Mouse (Mus musculus) stomach, embryonic 16.5 days (tissue): ENCODE measurements at regions not wholly inside any gene's neighbourhood (a gene's known extent, or its start where the extent isn't known, plus 50 kb on each side); places are given as distances from the start of the nearest gene placed in this dataset.
"Not testable (repeated sequence)": the region's sequence is repeated elsewhere in the genome, so short reads cannot be mapped to it uniquely, and the experiment has no call there.

Experiments used
- ATAC-seq: fragments of 200-750 bp; cut with Nextera tagmentation; 2 replicates; pipeline ENCODE4 v1.8.0; 2017; ENCODE audit warnings: moderate number of reproducible peaks, moderate TSS enrichment; ENCODE audit not compliant: insufficient read depth, low FRiP score
- H3K27ac ChIP-seq: fragments of 300-500 bp; sonication (generic); 2 replicates; pipeline ENCODE4 v1.5.1; 2014; ENCODE audit warnings: low read length
- H3K27me3 ChIP-seq: fragments of 300-500 bp; sonication (generic); 2 replicates; pipeline ENCODE4 v1.6.1; 2014; ENCODE audit warnings: low read length, control low read depth, mixed read lengths; ENCODE audit not compliant: control insufficient read depth, insufficient read depth
- H3K36me3 ChIP-seq: fragments of 300-500 bp; sonication (generic); 2 replicates; pipeline ENCODE4 v1.6.1; 2014; ENCODE audit warnings: low read length; ENCODE audit not compliant: control insufficient read depth, insufficient read depth
- H3K4me1 ChIP-seq: fragments of 300-500 bp; sonication (generic); 2 replicates; pipeline ENCODE4 v1.6.1; 2014; ENCODE audit warnings: low read length, control low read depth, mixed read lengths; ENCODE audit not compliant: control insufficient read depth, insufficient read depth
- H3K4me2 ChIP-seq: fragments of 300-500 bp; sonication (generic); 2 replicates; pipeline ENCODE4 v1.6.1; 2014; ENCODE audit warnings: low read depth, low read length, mixed read lengths
- H3K4me3 ChIP-seq: fragments of 300-500 bp; sonication (generic); replicated peaks from 2 replicates; pipeline ENCODE4 v1.5.1; 2014; ENCODE audit warnings: mild to moderate bottlenecking, low read length
- H3K9ac ChIP-seq: fragments of 300-500 bp; sonication (generic); 2 replicates; pipeline ENCODE4 v1.6.1; 2014; ENCODE audit warnings: low read length
- H3K9me3 ChIP-seq: fragments of 300-500 bp; sonication (generic); replicated peaks from 2 replicates; pipeline ENCODE4 v1.6.1; 2016; ENCODE audit warnings: low read length, control low read depth; ENCODE audit not compliant: control insufficient read depth
- WGBS: fragments of 180-500 bp; shearing (Covaris S2); extraction: QIAGEN DNeasy Blood & Tissue Kit; methylation state at CpG from one replicate; pipeline ENCODE4 v1.1.7; 2014; 5-methylcytosine and 5-hydroxymethylcytosine counted together

DNA sequence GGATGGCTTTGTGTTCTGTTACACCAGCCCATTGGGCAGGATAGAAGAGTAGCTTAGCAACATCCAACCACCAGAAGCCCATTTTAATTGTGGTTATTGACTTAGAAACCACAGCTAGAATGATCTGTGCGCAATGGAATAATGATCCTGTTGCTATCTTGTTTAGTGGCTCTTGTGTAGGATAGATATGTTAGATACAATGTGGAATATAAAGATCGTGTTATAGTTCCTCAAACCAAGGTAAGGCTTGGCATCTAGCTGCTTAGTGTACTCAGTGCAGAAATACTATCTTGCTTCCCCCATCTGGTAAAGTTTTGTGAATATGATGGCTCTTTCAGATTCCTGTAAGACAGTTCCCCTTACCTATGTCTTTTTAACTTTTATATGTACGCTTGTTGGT, 230.4 kb downstream of the Wdr20rt start:
- ATAC-seq = no peak
- no peak overlapping the region for H3K9ac ChIP-seq
- H3K4me2 ChIP-seq = no peak overlapping the region
- no peak overlapping the region for H3K27ac ChIP-seq
- no peaks in the 10 kb centered on the region for H3K4me1 ChIP-seq
- H3K4me3 ChIP-seq = no peak overlapping the region
- H3K27me3 ChIP-seq = no peaks in the 10 kb centered on the region
- WGBS = 86% methylated on average over 3 of the region's 3 CpGs
- H3K9me3 ChIP-seq = no peaks in the 10 kb centered on the region
- H3K36me3 ChIP-seq = no peaks in the 10 kb centered on the region

DNA sequence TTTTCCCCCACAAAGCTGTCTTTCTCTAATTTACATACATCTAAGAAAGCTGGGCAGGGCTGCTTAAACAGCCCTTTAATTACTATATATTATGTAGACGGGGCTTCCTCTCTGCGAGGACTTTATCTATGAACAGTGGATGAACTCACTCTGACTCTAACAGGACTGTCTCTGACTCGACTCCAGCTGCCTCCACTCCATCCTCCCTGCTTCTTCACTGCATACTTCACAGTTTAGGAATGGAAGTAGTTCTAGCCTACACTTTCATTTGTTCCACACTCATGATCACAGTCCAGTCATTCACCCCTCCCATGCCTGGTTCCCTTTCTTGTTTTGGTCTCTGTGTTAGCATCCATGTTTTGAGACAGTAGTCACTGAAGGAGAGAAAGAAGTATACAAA, 231.6 kb downstream of the Wdr20rt start:
- no peak overlapping the region for H3K27ac ChIP-seq
- no peaks in the 10 kb centered on the region for H3K4me1 ChIP-seq
- H3K4me2 ChIP-seq = no peak overlapping the region
- peak; percentile 37; the same call in 1 of the 2 replicates for ATAC-seq
- no peaks in the 10 kb centered on the region for H3K9me3 ChIP-seq
- no peaks in the 10 kb centered on the region for H3K36me3 ChIP-seq
- H3K27me3 ChIP-seq = no peaks in the 10 kb centered on the region
- 58% methylated on average over 3 of the region's 3 CpGs for WGBS
- H3K9ac ChIP-seq = no peak overlapping the region
- H3K4me3 ChIP-seq = no peak overlapping the region

DNA sequence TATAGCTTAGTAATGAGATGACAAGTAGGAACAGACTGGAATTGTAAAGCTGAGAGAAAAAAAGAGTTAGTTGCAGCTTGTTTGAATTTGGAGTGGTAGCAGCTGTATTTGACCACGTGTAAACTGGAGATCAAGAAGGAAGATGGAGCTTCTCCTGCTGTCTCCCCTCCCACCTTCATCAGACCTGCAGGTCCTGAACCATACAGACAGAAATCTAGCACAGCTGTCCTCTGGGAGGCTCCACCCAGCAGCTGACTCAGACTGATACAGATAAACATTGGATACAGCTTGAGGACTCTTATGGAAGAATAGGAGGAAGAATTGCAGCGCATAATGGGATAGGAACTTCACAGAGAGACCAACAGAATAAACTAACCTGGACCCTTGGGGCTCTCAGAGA, 238.9 kb downstream of the Wdr20rt start:
- no peak overlapping the region for H3K27ac ChIP-seq
- peak; percentile 58 for ATAC-seq

DNA sequence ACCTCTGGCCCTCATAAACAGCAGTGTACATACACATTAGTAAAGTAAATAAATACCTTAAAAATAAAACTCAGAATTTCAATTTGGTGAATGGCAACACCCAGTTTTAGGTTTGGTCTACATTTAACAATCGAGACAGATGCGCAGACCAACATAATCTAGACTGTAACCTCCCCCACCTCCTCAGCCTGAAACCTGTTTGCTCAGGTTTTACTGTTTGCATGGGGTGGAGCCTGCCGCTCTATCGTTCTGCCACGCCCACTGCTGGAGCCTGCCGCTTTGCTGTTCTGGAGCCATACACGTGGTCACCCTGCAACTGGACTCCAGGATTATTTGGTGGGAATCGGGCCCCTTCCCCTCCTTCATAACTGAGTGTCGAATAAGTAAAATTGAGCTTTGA, 253.4 kb downstream of the Wdr20rt start:
- not testable (repeated sequence) for H3K27me3 ChIP-seq, H3K27ac ChIP-seq, H3K4me1 ChIP-seq, H3K4me3 ChIP-seq, H3K9ac ChIP-seq, H3K9me3 ChIP-seq, H3K4me2 ChIP-seq, H3K36me3 ChIP-seq
- 44% methylated on average over 9 of the region's 9 CpGs for WGBS
- ATAC-seq = peak; percentile 64; the same call in 1 of the 2 replicates

More for the DNA sequence above, 238.9 kb downstream of the Wdr20rt start:
- Histone ChIP-seq H3K4me3 (no peak overlapping the region), H3K9ac (no peak overlapping the region), H3K4me2 (no peak overlapping the region), H3K36me3 (no peaks in the 10 kb centered on the region), H3K27me3 (no peaks in the 10 kb centered on the region), H3K9me3 (no peaks in the 10 kb centered on the region), H3K4me1 (no peaks in the 10 kb centered on the region)
- 43% methylated on average over 2 of the region's 2 CpGs for WGBS

DNA sequence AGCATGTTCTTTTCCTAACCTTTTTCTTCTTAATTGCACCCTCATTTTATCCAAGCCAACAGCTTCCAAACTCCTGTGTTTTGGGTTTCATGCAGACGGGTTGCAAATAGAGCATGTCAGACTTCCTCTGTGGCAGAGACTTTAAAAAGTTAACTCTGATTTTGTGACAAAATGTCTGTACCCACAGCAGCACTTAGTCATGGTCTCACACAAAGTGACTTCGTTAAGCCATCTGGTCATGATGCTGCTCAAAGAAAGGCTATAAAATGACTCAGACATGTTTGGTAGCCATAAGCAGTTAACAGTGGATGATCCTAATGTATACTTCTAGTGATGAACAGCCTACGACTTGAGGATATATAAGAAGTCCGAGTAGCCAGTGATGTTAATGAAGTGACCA, 255.5 kb downstream of the Wdr20rt start:
- WGBS = 78% methylated on average over 4 of the region's 4 CpGs
- no peak overlapping the region for H3K27ac ChIP-seq
- ATAC-seq = no peak
- H3K27me3 ChIP-seq = no peaks in the 10 kb centered on the region
- H3K36me3 ChIP-seq = no peaks in the 10 kb centered on the region
- no peak overlapping the region for H3K4me3 ChIP-seq
- H3K9me3 ChIP-seq = no peaks in the 10 kb centered on the region
- no peak overlapping the region for H3K9ac ChIP-seq
- no peaks in the 10 kb centered on the region for H3K4me1 ChIP-seq
- H3K4me2 ChIP-seq = no peak overlapping the region

DNA sequence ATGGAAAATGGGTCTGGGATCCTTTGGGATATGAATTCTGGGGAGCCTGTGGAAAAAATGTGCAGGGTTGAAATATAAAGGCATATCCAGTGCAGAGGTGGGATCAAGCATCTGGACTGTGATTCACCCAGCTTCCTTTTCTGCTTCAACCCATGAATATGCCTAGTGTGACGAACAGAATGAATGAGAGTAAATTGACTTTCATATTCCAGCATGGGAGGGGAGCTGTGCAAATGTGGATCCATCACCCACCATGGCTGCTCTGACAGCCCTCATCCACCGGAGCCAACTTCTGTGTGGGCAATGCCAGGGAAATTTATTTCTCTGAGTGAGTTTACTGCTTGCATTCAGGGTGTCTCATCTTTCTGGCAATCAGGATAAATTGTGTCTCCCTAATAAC, 265.8 kb downstream of the Wdr20rt start:
- 72% methylated on average over 2 of the region's 2 CpGs for WGBS
- Histone ChIP-seq H3K27me3 (no peaks in the 10 kb centered on the region), H3K4me3 (no peak overlapping the region), H3K27ac (no peak overlapping the region), H3K36me3 (no peaks in the 10 kb centered on the region), H3K4me1 (no peaks in the 10 kb centered on the region), H3K9ac (no peak overlapping the region), H3K9me3 (peaks cover 12% of the 10 kb centered on the region; the same call in 1 of the 2 replicates), H3K4me2 (no peak overlapping the region)
- no peak for ATAC-seq

DNA sequence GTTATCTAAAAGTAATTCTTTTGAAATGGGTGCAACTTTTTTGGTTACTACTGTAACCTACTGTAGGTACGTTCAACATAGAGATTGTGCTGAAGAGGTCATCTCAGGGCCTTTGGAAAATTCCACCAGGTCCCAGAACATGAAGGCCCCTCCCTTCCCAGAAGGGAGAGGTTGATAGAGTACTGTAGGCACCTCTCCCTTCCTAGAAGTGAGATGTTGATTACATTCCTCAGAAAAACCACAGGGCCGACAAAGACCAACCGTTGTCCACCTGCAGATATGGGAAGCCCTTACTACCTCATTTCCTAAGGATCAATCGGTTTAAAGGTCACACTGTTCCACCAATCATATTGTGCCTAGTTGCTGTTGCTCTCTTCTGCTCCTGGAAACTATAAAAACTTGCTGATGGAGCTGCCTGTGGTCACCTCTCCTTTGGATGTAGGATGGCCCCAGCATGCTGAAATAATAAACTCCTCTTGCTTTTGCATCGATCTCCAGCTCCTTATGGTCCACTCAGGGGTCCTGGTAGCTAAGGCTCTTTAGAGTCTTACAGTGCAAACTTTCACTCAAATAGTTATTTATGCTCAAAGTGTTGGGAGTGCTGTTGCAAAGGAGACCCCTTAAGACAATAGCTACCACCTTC, 269.2 kb downstream of the Wdr20rt start:
- no peak for ATAC-seq
- H3K27me3 ChIP-seq = no peaks in the 10 kb centered on the region
- WGBS = 82% methylated on average over 5 of the region's 5 CpGs

DNA sequence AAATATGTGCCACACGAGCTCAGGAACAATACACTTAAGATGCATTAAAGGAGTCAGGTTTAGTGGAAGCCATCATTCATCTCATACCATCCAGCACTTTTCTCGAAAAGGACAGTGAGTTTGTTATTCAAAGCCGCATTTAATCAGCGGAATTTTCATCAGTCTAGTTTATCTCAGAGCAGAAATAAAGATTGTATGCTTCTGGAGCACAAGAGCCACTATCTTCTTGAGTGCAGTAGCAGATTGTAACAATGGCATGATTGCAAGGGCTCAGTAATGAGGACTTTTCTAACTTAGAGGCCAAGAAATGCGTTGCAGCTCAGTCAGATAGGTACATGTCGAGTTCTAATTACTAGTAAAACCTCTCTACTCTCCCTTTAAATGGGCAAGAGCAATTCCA, 271.3 kb downstream of the Wdr20rt start:
- ATAC-seq = no peak
- no peak overlapping the region for H3K27ac ChIP-seq
- H3K36me3 ChIP-seq = no peaks in the 10 kb centered on the region
- no peaks in the 10 kb centered on the region for H3K4me1 ChIP-seq
- H3K4me2 ChIP-seq = no peak overlapping the region
- no peak overlapping the region for H3K9ac ChIP-seq
- no peaks in the 10 kb centered on the region for H3K27me3 ChIP-seq
- WGBS = 63% methylated on average over 6 of the region's 6 CpGs
- no peak overlapping the region for H3K4me3 ChIP-seq
- peaks cover 12% of the 10 kb centered on the region; the same call in 1 of the 2 replicates for H3K9me3 ChIP-seq

More for the DNA sequence above, 269.2 kb downstream of the Wdr20rt start:
- Histone ChIP-seq H3K4me3 (no peak overlapping the region), H3K27ac (no peak overlapping the region), H3K4me2 (no peak overlapping the region), H3K9me3 (peaks cover 12% of the 10 kb centered on the region; the same call in 1 of the 2 replicates), H3K36me3 (no peaks in the 10 kb centered on the region), H3K4me1 (no peaks in the 10 kb centered on the region), H3K9ac (no peak overlapping the region)

DNA sequence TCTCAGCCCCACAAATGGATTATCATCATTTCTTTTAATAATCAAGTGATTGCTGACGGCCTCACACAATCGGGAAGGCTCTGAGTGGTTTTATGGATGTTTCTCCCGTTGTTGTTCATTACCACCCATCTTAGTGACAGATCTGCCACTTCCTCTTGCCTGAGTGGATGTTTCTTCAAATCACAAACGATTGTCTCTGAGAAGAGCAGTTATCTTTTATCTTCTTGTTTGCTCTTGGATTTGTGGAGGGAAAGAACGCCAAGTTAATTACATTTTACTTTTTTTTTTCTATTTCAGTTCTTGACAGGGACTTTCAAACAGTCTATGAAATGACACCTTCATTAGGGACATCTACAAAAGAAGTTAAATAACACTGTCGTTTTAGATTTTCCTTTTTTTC, 272.3 kb downstream of the Wdr20rt start:
- 48% methylated on average over 6 of the region's 6 CpGs for WGBS

More for the DNA sequence above, 272.3 kb downstream of the Wdr20rt start:
- peaks cover 12% of the 10 kb centered on the region; the same call in 1 of the 2 replicates for H3K9me3 ChIP-seq
- no peak overlapping the region for H3K27ac ChIP-seq
- H3K4me1 ChIP-seq = no peaks in the 10 kb centered on the region
- no peaks in the 10 kb centered on the region for H3K36me3 ChIP-seq
- H3K4me2 ChIP-seq = no peak overlapping the region
- ATAC-seq = no peak
- H3K9ac ChIP-seq = no peak overlapping the region
- H3K27me3 ChIP-seq = no peaks in the 10 kb centered on the region
- no peak overlapping the region for H3K4me3 ChIP-seq
